Mouse (Mus musculus) lung, postnatal 4 days (tissue): ENCODE data around the gene Sirt5.

ENCODE experiments used
- DNase-seq, 2 experiments: peaks; one replicate each; pipeline ENCODE4 v3.0.0; 2021

Sirt5 gene

DNA sequence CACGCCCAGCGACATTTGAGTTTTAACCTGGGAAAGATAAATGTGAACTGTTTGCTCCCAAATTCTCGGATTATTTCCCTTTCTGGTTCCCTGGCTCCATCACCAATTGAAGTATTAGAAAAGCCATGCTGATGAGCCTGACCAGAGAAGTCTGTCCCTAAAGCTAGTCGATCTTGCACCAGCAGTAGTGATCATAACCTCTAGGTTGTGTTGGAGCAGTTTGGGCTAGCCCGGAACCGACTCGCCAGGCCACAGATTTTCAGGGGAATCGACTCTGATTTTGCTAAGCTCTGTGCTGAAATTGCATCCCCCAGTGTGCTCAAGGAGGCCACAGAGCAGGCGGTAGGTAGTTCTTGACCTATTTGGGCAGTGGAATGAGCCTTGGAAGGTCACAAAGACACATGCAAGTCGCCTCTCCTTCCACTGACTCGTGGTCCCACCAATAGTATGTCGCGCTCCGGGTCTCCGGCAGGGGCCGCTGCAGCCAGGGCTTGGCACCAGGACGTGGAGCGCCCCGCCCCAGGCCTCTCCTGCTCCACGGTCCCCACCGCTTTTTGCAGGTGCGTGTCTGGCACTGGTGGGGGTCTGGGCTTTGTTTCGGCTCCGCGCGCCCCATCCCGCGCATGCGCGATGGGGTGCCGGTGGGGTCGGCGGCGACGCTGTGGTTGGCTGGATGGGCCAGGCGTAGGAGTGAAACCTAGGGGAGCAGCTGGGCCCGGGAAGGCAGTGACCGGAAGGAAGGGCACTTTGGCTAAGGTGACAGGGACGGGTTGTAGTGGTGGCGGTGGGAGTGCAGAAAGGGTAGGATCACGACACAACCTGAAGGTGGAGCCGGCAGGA lies at the start of gene Sirt5:
Gene Sirt5, plus strand, starts transcription at position 512 of the 840 bp plus-strand sequence.
- DNase-seq: peak; percentile 92 to 93

DNA sequence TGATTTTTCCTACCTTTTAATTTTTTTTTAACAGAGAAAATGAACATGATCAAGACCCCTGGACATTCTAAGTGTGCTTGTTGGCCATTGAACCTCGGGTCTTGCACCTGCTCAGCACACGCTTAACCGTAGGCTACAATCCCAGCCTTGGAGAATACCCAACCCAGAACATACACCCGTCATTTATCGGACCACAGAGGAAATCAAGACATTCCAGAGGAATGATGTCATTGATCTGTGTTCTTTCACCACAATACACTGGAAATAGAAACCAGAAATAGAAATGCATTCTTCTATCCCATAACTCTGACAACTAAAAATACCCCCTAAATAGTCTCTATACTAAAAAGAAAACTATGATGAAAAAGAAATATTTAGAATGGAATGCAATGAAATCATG lies 47.9 kb upstream of the Sirt5 start:
- DNase-seq: no peak

DNA sequence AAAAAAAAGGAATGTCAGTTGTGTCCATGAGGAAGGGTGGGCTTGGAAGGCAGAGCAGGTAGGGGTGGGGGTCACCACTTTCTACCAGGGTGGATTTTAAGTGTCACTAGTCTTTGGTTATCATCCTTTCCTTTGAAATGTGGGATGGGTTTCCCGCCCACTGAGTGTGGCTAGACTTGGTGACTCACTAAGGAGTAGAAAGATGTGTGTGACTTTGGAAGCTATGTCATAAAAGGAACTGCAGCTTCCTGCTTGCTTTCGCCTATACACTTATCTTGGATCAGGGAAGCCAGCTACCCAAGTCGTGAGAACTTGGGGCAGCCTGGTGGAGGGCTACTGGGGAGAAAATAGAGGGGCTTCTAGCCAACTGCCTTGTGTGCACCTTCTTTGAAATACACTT lies 45.9 kb upstream of the Sirt5 start:
- no peak for DNase-seq

DNA sequence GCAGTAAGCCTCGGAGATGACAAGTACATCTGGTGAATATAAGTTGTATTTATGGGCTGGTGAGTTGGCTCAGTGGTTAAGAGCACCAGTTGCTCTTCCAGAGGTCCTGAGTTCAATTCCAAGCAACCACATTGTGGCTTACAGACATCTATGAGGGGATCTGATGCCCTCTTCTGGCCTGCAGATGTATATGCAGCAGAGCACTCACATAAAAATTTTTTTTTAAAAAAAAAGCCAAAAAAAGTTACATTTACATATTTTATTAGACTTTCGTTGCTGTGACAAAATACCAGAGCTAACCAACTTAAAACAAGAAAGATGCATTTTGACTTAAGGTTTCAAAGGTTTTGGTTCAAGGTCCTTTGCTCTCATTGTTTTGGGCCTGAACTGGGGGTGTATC lies 43.8 kb upstream of the Sirt5 start:
- no peak for DNase-seq

DNA sequence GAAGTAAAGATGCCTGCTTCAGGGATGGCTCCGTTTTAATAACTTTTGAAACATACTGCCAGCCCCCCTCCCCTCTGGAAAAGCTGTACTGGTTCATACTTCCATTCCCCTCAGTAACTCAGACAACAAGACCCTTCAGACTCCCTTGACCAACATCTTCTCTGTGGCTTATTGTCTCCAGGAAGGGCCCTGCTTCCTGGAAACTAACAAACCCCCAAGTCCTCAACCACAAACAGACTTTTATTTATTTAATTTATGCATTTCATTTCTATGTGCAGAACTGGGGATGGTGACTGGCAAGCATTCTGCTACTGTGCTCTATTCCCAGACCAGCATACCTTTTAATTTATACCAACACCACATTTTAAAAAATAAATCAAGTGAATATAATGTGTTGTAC lies 39.9 kb upstream of the Sirt5 start:
- no peak for DNase-seq

DNA sequence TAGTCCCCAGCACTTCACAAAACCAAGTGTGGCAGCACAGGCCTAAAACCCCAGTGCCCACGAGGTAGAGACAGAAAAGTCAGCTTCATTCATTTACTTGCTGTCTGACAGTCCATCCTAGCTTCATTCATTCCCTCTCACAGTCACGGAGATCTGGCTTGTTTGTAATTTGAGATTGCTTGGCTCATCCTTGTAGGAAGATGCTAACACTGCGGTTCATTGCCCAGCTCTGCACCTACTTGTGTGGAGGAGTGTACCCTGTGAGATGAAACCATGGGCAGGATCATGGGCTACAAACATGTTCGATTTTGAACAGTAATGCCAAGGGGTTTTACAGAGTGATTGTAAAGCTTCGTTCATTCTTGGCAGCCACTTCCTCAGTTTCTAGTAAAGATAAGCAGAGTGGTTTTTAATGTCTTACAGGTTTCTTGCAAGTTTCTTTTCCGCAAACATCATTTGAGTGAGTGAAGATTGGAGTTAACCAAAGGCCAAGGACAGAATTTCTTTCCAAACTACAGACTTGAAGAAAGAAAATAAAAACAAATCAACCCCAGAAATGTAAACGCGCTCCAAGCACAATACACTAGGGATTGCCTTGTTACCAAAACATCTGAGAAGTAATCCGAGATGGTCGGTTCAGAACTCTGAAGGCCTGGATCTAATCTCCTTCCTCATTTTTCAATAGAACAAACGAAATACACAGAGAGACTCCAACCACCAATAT lies 33.4 kb upstream of the Sirt5 start:
- DNase-seq: no peak

DNA sequence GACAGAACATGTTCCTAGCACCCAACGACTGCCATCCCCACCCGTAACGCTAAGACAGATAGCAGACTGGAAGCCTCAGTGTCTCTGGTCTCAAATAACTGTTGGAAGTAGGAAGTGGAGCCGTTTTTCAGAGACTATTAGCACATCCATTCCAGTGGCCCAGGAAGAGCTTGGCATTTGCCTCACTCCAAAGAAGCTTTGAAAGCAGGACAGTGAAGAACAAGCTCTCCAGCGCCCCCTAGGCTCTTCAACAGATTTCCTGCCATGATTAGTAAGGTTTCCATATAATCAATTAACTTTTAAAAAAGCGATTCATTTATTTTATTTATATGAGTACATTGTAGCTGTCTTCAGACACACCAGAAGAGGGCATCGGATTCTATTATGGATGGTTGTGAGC lies 32.7 kb upstream of the Sirt5 start:
- DNase-seq: peak in 1 of 2 experiments; percentile 31

DNA sequence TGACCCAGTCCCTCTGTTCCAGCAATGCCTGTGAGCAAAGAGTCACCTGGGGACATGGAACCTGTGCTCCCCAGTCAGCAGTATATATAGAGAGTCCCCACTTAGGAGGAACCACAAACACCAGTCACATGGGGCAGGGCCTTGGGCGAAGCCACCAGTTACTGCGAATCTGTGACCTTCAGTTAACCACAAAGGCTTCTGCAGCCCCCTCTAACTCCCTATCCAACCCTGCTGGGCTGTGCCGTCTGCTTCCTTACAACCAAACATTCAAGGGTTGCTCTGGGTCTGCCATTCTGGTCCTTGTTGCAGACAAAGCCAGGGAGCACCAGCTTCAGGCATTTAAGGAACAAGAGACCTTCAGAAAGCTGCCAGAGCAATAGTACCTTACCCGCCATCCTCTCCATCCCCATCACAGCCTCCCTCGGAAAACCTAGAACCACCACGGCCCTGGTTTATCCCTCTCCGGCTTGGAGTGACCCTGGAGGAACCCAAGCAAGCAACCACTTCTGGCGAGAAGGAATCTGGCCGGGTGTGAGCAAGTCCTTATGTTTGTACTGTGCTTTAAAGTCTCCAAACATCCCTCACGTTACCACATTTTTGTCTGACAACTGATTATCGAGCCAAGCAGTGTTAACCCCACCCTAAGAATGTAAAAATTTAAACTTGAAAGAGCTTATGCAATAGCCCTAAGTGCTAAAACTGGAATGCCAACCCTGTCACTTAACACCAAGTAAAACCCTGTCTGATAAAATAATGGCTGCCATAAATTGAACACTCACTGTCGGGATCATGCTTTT lies 28.7 kb upstream of the Sirt5 start:
- peak; percentile 17 to 55 for DNase-seq

DNA sequence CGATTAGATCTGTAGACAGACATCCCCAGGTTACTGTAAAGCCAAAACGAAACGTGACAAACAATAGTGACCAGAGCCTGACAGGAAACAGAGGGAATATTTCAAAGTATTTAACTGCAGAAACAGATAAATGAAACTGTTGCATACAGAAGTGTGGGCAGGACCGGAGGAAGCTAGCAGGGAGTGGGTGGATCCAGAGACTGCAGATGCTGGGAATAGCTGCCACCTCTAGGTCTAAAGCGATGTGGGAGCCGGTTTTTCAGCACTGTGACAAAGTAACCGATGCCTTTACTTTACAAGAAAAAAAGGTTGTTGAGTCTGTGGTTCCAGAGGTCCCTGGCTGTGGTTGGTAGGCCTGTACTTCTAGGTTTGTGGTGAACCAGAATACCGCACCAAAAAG lies 27.3 kb upstream of the Sirt5 start:
- no peak for DNase-seq

DNA sequence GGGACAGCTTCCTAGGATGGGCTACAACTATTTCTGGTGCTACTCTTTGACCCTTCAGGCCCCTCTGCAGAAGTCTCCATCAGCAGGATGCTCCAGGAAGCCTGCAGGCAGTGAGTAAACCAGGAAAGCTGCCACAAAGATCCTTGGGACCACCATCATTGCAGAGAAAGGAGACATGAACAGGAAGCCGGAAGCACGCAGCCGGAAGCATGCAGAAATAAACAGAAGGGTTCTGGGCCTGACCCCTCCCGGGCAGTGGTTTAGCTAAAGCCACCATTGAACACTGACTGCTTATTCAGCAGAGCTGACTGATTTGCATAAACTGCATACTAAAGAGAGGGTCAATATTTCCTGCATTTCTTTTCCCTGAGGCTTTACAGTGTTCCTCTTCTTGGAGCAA lies 26.7 kb upstream of the Sirt5 start:
- DNase-seq: peak; percentile 34 to 58

DNA sequence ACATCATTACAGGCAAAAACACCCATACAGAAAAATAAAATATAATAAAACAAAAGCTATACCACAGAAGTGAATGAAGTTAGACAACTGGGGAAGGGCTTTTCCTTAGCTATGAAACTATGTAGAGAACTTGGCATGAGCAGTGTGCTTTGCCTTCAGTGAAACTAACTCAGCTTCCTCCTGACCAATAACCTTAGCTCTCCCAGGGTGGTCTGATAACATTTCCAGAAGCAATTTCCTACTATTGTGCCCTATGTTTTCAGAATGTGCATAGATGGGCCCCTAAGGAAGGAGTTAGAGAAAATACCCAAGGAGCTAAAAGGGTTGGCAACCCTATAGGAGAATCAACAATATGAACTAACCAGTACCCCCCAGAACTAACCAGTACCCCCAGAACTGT lies 18.5 kb upstream of the Sirt5 start:
- DNase-seq: no peak

DNA sequence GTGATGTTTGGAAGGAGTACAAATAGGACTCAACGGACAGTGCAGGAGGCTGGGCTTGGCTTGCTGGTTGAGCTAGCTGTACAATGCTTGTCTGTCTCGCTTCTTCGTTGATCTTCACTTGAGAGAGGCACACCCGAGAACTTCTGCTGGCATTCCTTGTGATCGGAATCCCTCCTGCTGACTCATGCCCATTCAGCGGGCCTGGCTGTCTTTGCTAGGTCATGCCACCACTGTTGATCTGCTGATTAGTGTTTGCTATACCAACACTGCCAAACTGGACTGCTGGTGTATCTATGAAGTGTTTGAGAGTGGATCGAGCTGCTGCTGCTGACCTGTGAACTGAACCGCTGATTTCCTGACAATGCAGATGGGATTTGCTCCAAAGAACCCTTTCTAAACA lies 15.9 kb upstream of the Sirt5 start:
- peak in 1 of 2 experiments; percentile 25 for DNase-seq

DNA sequence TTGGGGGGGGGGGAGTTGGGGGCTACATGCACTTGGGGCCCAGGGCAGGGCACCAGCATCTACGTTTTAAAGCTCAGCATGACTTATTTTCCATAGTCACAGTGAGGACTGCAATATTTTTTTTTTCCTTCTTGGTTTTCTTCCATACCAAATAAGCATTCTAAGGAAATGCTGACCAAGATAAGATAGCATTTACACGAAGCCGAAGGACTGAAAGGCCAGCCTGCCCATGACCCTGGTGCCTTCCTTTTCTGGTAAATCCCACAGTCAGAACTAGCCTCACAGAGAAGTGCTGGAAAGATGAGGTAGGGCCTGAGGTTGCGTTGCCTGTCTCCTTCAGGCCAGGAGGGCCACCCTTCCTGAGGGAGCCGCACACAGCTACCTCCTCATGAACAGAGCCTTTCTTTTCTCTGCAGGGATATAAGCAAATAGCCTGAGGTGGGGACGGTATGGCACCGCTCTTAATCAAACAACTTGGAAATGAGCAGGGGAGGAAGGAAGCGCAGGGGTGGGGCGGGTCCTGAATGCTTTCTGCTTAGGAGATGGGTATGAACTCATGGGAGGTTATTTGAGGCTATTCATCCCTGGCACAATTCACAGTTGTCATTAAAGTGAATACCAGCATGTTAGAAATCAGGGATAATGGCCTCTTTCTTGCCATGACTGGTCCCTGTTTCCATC lies 14.7 kb upstream of the Sirt5 start:
- peak; percentile 32 to 59 for DNase-seq

DNA sequence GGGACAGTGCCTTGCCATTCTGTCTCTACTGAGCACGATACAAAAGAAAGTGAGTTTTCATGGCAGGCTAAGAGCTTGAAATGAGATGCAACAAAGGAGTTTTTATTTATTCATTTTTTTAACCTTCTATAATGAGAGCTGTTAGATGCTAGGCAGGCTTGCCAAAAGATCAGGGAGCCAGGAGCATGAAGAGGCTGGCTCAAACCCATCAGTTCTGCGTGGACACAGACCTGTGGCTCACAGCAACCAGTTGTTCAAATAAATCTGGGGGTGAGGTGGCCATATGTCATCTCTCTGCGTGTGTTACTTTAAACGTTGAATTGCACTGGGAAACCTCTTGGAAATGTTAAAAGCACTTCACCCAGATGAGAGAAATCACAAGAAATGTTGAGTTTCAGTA lies 11.9 kb upstream of the Sirt5 start:
- DNase-seq: no peak

DNA sequence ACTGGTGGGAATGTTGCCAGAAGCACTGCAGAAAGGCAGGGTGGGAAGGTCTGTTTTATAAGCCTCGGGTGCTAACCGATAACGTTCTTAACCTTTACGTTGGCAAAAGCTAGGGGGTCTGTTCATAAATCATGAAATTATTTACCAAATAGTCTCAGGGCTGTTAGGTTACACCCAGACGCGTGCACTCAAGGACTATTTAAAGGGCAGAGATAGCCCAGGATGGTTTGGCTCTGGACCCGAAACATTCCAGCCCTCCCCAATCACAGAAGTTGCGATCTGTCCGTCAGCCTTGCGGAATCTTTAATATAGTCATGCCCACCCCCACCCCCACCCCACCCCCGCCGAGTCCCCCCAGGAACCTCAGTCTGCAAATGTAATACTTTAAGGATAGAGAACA lies 10.9 kb upstream of the Sirt5 start:
- no peak for DNase-seq

DNA sequence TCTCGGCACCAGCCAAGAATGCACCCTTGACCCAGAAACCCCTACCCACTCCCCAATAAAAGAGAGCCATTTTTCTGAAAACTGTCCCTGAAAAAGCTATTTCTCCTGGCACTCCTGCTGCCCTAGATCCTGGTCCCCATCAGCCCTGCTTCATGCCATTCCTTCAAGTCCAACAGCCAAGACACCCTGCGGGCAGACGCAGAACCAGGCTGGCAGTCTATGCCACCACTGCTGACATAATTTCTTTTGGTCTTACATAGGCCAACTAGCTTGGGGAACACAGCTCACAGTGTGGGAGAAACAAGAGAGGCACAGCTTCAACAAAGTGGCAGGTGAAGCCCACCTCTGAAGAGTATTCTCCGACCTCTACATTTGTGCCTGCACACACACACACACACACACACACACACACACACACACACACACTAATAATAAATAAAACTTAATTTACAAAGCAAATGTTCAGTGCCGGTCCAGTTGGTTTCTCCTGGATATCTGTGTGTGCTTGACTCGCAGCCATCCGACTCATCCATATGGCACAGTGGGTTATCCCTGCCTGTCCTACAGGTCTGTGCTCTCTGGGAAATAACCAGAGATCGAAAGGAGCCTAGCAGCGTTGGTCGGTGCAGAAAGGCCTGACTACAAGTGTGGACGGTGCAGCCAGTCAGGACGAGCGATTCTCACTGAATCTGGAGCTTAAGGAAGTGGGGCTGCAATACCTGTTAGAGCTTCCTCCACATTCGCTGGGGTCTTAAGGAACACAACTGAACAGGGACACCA lies 8.8 kb upstream of the Sirt5 start:
- no peak for DNase-seq

DNA sequence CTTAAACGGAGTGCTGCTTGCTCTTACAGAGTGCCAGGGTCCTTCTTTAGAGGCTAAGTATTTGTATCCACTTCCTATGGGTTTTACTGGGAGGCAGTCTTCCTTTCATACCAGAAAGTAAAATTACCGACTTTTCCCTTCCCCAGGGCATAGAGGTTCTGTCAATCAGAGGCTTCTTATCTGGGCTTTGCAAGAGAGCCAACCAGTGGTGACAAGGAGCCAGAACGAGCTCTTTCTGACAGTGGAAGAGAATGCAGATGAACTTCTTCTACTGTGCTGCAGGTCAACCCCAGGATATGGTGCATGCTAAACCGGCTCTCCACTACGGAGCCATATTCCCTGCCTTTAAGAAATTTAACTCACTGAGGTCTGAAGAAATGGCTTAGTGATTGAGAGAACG lies 4.8 kb upstream of the Sirt5 start:
- no peak for DNase-seq

DNA sequence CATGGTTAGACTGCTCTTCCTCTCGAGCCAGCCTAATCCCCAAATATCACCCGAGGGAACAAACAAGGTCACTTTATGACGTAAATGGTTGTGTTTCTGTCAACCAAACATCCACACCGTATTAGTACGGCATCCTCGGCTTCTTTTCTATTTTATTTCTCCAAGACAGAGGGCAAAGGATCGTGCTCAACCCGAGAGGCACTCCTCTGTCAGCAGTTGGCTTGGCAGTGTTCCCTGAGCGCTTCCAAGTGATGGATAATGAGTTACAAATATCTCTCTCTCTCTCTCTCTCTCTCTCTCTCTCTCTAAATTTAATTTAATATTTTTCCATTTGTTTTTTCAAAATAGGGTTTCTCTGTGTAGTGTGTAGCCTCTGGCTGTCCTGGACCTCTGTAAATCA lies 2.9 kb upstream of the Sirt5 start:
- DNase-seq: peak in 1 of 2 experiments; percentile 21

DNA sequence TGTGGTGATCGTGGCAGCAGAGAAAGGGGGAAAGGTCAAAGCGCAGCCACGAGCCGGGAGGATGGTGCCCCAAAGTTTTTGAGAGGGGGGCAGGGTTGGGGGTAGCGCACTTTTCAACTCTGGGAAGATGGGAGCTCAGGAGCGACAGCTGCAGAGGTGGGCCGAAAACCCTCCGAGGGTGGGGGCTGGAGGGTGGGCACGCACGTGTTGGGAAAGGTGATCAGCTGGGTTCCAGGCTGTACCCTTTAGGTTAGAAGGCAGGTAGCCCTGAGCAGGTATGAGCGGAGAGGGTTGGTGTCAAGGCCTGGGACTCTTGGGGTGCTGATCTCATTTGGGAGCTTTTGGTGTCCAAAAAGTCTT lies 509 bp downstream of the Sirt5 start:
- no peak for DNase-seq

DNA sequence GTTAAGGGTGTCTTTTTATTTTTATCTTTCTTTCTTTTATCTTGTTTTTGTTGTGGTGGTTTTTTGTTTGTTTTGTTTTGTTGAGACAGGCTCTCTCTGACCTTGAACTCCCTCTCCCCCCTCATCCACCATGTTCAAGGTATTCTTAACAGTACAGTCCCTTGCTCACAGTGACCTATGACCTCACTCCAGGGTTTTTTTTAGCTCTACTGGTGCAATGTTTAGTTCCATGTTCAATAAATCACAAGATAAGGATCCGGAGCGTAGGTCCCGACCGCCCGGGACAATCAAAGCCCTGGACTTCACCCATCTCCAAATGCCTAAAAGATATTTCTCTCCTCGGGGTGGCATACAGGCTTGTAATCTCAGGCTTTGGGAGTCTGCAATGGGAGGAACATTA lies 4.8 kb downstream of the Sirt5 start:
- DNase-seq: no peak

DNA sequence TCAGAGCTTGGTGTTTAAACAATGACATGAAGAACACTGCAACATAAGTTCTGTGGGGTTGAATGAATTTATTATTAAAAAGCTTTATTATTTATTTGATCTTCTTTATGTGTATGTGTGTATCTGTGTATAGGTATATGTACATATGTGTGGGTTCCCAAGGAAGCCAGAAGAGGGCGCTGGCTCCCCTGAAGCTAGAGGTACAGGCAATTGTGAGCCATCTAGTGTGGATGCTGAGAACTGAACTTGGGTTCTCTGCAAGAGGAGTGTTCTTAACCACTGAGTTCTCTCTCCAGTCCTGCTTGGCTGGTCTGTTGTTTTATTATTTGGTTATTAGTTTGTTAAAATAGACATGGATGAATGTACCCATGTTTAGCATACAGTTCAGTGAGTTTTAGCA lies 7.6 kb downstream of the Sirt5 start:
- DNase-seq: no peak

DNA sequence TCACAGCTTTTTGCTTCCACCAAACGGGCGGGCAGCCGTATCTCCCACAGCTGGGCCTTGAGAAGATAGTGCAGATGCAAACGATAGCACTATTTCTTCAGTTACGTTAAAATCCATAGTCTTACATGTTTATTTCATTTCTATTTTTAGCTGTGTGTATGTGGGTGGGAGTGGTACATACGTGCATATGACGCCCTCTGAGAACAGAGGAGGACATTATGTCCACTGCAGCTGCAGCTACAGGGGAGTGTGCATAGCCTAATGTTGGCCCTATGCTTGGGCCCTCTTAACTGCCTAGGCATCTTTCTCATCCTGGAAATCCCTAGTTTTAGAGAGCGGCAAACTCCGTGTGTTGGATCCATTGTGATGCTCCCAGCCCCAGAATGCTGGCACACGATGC lies 8.9 kb downstream of the Sirt5 start:
- no peak for DNase-seq
